Mouse (Mus musculus) E14TG2a.4 (cell line): ENCODE measurements around the gene Maff.

Experiments
- CTCF ChIP-seq: conservative IDR thresholded peaks from 2 replicates; pipeline ENCODE4 v1.5.1; 2014; ENCODE audit warnings: low read length
- POU5F1 ChIP-seq: IDR thresholded peaks from 2 replicates; pipeline ENCODE4 v1.6.1; 2014; ENCODE audit warnings: low read length, borderline replicate concordance

DNA sequence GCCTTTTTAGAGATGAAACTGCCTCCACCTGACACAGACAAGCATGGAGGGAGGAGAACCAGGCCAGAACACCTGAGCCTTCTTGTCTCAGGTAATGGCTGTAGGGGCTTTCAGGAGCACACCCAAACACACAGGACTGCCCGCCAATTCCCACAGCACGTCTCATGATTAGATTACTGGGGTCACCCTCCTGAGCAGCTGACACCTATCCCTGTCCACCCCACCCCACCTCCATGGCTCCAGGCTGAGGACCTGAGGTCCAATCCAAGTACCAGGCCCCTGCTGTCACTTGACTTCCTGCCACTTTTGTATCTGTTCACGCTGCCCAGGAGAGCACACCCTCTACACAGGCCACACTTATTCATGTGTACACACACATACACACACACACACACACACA, 20.7 kb upstream of the Maff start:
- TF ChIP-seq CTCF = no peak
- no peak for TF ChIP-seq POU5F1
